8 mouse cellular contexts compared by ENCODE assay signal in the genomic region with DNA sequence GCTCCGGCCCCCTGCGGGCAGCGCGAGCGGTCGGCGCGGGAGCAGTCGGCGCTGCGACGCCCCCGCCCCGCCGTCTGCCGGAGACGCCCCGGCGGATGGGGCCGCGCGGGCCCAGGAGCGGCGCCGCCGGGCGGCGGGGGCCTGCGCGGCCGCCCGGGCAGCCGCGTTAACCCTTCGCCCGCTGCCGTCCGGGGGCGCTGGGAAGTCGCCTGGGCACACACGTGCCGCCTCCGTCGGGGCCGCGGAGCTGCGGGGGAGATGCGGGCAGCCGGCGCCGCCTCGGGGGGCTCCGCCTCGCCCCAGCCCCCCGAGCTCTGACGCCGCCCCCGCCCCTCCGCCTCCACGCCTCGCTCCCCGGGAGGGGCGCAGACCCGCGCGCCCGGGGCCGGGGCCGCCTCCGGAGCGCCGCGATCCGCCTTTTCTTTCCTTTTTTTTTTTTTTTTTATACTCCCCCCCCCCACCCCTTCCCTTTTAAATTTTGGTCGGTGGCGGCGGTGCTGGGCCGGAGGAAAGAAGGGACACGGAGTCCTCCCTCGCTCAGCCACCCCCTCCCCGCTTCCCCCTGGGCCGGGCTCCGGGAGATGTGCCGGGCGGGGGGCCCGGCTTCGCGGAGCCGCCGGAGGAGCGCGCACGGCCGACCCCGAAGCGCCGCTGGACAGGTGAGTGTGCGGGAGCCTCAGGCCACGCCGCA. TPM values are rescaled to one million over a fixed set of nuclear protein-coding genes. Genes with fewer than 3 reads are reported as not detected.
A peak's percentile ranks its signal among the peaks of the same experiment; 100 is the strongest.
DNase-seq lines count a peak whose midpoint lies in the region; ATAC-seq and TF ChIP-seq lines count a peak whose summit lies in the region.

No protein-coding gene starts in this region.

- ATAC-seq in Patski, result peak; percentile 10
- peak; percentile 13 for ATAC-seq in forebrain, embryonic 11.5 days (replicated peaks; ENCODE audit: low FRiP score)
- no peak for ATAC-seq in limb, embryonic 12.5 days (ENCODE audit: insufficient number of reproducible peaks, insufficient read depth, low FRiP score, low TSS enrichment, low read depth)
- 0 out of 2 replicates have a peak, but pooled peaks have one; percentile 0 for ATAC-seq in neural tube, embryonic 14.5 days (ENCODE audit: low read depth)

- CTCF ChIA-PET in Patski (lab: Charles Lee), result interaction anchor here (1.0 kb wide), 1 partner anchor 252 kb away, joined by 3 read pairs; no protein-coding TSS in a partner anchor

- under 1% methylated on average over 70 of the region's 100 CpGs for WGBS in forebrain, embryonic 11.5 days
- WGBS in limb, embryonic 12.5 days, result under 1% methylated on average over 93 of the region's 100 CpGs
- under 1% methylated on average over 33 of the region's 100 CpGs for whole genome bisulfite sequencing in neural tube, embryonic 14.5 days

- H3K9me3 ChIP-seq in forebrain, embryonic 11.5 days (ENCODE audit: control insufficient read depth, low read length), result no peaks in the 10 kb centered on the region
- no peaks in the 10 kb centered on the region for H3K9me3 ChIP-seq in limb, embryonic 12.5 days
- no peaks in the 10 kb centered on the region for H3K9me3 ChIP-seq in neural tube, embryonic 14.5 days (ENCODE audit: control insufficient read depth, low read length)

- peak overlapping the region; percentile 94 for H3K4me3 ChIP-seq in forebrain, embryonic 11.5 days (ENCODE audit: low read depth, low read length)
- peak overlapping the region; percentile 99 for H3K4me3 ChIP-seq in limb, embryonic 12.5 days (replicated peaks)
- H3K4me3 ChIP-seq in neural tube, embryonic 14.5 days (ENCODE audit: low read depth, low read length), result peak overlapping the region; percentile 97

- no peaks in the 10 kb centered on the region for H3K36me3 ChIP-seq in forebrain, embryonic 11.5 days (ENCODE audit: control insufficient read depth, insufficient read depth, low read length)
- peaks cover 5% of the 10 kb centered on the region; the same call in 1 of the 2 replicates for H3K36me3 ChIP-seq in limb, embryonic 12.5 days
- H3K36me3 ChIP-seq in neural tube, embryonic 14.5 days (ENCODE audit: control insufficient read depth, insufficient read depth, low read length), result no peaks in the 10 kb centered on the region

- POLR2A ChIA-PET in Patski (lab: Charles Lee), result no interaction called here

- in situ Hi-C loops in Patski (cut with MboI; ENCODE audit: low pct_unique_long_range_greater_than_20kb), result no loop called here

- H3K27ac ChIP-seq in forebrain, embryonic 11.5 days (ENCODE audit: low read depth, low read length), result peak overlapping the region; percentile 93
- peak overlapping the region; percentile 99 for H3K27ac ChIP-seq in limb, embryonic 12.5 days
- H3K27ac ChIP-seq in neural tube, embryonic 14.5 days (ENCODE audit: low read depth, low read length), result peak overlapping the region; percentile 98

- peak overlapping the region; percentile 89 for H3K4me2 ChIP-seq in forebrain, embryonic 11.5 days (ENCODE audit: low read depth, low read length, severe bottlenecking)
- peak overlapping the region; percentile 84 for H3K4me2 ChIP-seq in limb, embryonic 12.5 days
- peak overlapping the region; percentile 62 for H3K4me2 ChIP-seq in neural tube, embryonic 14.5 days (ENCODE audit: low read depth, low read length)

- peak overlapping the region; percentile 93 for H3K9ac ChIP-seq in forebrain, embryonic 11.5 days (ENCODE audit: low read length)
- peak overlapping the region; percentile 95 for H3K9ac ChIP-seq in limb, embryonic 12.5 days (replicated peaks)
- H3K9ac ChIP-seq in neural tube, embryonic 14.5 days (replicated peaks; ENCODE audit: low read depth, low read length), result peak overlapping the region; percentile 99

- intact Hi-C loops in left cerebral cortex, postnatal 4 days (cut with DNase I), result no loop called here
- intact Hi-C loops in left cerebral cortex, postnatal 25 days (cut with DNase I), result no loop called here

- no peak for TF ChIP-seq CTCF in Patski (IDR thresholded peaks at IDR 0.05)

- peaks cover 25% of the 10 kb centered on the region for H3K4me1 ChIP-seq in forebrain, embryonic 11.5 days (replicated peaks; ENCODE audit: control insufficient read depth, insufficient read depth, low read length)
- H3K4me1 ChIP-seq in limb, embryonic 12.5 days (replicated peaks), result peaks cover 57% of the 10 kb centered on the region
- H3K4me1 ChIP-seq in neural tube, embryonic 14.5 days (ENCODE audit: control insufficient read depth, insufficient read depth, low read length), result peaks cover 26% of the 10 kb centered on the region

- peak; percentile 51 for DNase-seq in left cerebral cortex, postnatal 4 days
- DNase-seq in left cerebral cortex, adult 11 months (ENCODE audit: low spot score), result no peak
- no peak for DNase-seq in Patski (ENCODE audit: low read depth, low spot score)
- DNase-seq in forebrain, embryonic 11.5 days (ENCODE audit: low spot score), result peak; percentile 74
- DNase-seq in layer of hippocampus, adult 9-10 months (ENCODE audit: low spot score), result no peak
- DNase-seq in left cerebral cortex, postnatal 25 days (ENCODE audit: low spot score in 2 of 2), result no peak

- H3K27me3 ChIP-seq in Patski, result no peaks in the 10 kb centered on the region
- no peaks in the 10 kb centered on the region; the same call in 1 of the 2 replicates for H3K27me3 ChIP-seq in forebrain, embryonic 11.5 days (ENCODE audit: control insufficient read depth, insufficient read depth, low read length)
- H3K27me3 ChIP-seq in limb, embryonic 12.5 days, result peaks cover 14% of the 10 kb centered on the region
- no peaks in the 10 kb centered on the region for H3K27me3 ChIP-seq in neural tube, embryonic 14.5 days (ENCODE audit: control insufficient read depth, insufficient read depth, low read length)

RNA-seq across cellular contexts. Expression of a gene that starts 0.5 kb away (rescaled TPM):
- total RNA-seq in left cerebral cortex, postnatal 4 days (2021), result 100 to 1,000 TPM; 398 to 418 TPM
- 51.2 TPM for polyA plus RNA-seq in Patski (2021)
- polyA plus RNA-seq in forebrain, embryonic 11.5 days (2014; fragmentation: Nextera tagmentation; extraction: Ambion mirVana), result 24.5 and 27.8 TPM in 2 replicates
- 28.2 and 32.7 TPM in 2 replicates for polyA plus RNA-seq in limb, embryonic 12.5 days (2016; fragmentation: Nextera tagmentation; extraction: Ambion mirVana)
- 60.8 and 75.0 TPM in 2 replicates for polyA plus RNA-seq in neural tube, embryonic 14.5 days (2014; fragmentation: Nextera tagmentation; extraction: Ambion mirVana)
- 100 to 1,000 TPM; 415 to 434 TPM for total RNA-seq in left cerebral cortex, postnatal 25 days (2021)

RNA-seq across cellular contexts. Expression of a gene that starts 54.6 kb away (rescaled TPM):
- total RNA-seq in left cerebral cortex, postnatal 4 days (2021), result under 1 TPM; 0.20 to 0.26 TPM
- 0.82 TPM for polyA plus RNA-seq in Patski (2021)
- polyA plus RNA-seq in forebrain, embryonic 11.5 days (2014; fragmentation: Nextera tagmentation; extraction: Ambion mirVana), result 0.92 and 1.2 TPM in 2 replicates
- 0.40 and 0.63 TPM in 2 replicates for polyA plus RNA-seq in limb, embryonic 12.5 days (2016; fragmentation: Nextera tagmentation; extraction: Ambion mirVana)
- 0.82 and 1.1 TPM in 2 replicates for polyA plus RNA-seq in neural tube, embryonic 14.5 days (2014; fragmentation: Nextera tagmentation; extraction: Ambion mirVana)
- under 1 TPM; 0.32 to 0.41 TPM for total RNA-seq in left cerebral cortex, postnatal 25 days (2021)

RNA-seq across cellular contexts. Expression of a gene that starts 54.9 kb away (rescaled TPM):
- 1 to 10 TPM; 2.5 to 2.7 TPM for total RNA-seq in left cerebral cortex, postnatal 4 days (2021)
- 24.1 TPM for polyA plus RNA-seq in Patski (2021)
- polyA plus RNA-seq in forebrain, embryonic 11.5 days (2014; fragmentation: Nextera tagmentation; extraction: Ambion mirVana), result 92.7 and 94.0 TPM in 2 replicates
- 52.2 and 54.3 TPM in 2 replicates for polyA plus RNA-seq in limb, embryonic 12.5 days (2016; fragmentation: Nextera tagmentation; extraction: Ambion mirVana)
- polyA plus RNA-seq in neural tube, embryonic 14.5 days (2014; fragmentation: Nextera tagmentation; extraction: Ambion mirVana), result 5.1 and 7.6 TPM in 2 replicates
- under 1 TPM; 0.60 to 0.73 TPM for total RNA-seq in left cerebral cortex, postnatal 25 days (2021)

Comparison
In these comparisons a context has a peak if more than half of its experiments do, and no peak if none do; other contexts are left out.
1. DNase-seq: peak in left cerebral cortex, postnatal 4 days (single experiment) and forebrain, embryonic 11.5 days (single experiment); none in left cerebral cortex, adult 11 months (single experiment), Patski (single experiment), layer of hippocampus, adult 9-10 months (single experiment) and left cerebral cortex, postnatal 25 days (0 of 2).
2. Peak in every context shown above with its lines, with median percentiles within 50 percentile points of each other: H3K27ac ChIP-seq, H3K4me2 ChIP-seq, H3K4me3 ChIP-seq and H3K9ac ChIP-seq.